Mouse (Mus musculus) embryo, embryonic 10 days (tissue): ENCODE data around the gene Gas7.

Experiments
- DNase-seq: peaks from one replicate; pipeline ENCODE4 v3.0.0-alpha.2; 2015; ENCODE audit warnings: low spot score

Gas7 gene

DNA sequence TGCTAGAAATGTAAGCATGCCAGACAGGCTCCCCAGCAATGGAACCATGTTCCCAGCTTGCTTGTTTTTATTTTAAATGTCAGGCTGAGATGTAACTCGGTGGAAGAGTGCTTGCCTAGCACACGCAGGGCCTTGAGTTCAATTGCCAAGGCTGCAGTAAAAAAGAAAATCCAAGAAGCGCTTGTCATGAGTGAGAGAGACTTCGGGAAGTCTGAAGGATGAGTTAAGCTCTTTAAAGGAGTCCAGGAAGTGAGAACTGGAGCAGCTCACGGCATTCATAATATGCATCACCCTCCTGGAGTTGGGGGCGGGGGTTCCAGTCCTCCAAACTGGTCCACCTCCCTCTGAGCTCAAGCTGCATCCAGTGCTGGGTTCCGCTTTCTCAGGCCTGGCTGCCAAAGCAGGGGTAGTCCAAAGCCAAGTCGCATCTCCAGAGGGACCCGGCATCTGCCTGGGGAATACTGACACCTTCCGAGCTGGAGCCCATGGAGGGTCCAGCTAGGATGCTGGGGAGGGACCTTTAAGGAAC, 34.5 kb downstream of the Gas7 start:
- DNase-seq, result no peak

GRCm38 (mm10) chr11:67496796-67497195, 41.6 kb downstream of the Gas7 start:
- no peak for DNase-seq

GRCm38 (mm10) chr11:67500115-67500514, 44.9 kb downstream of the Gas7 start:
- DNase-seq, result no peak

DNA sequence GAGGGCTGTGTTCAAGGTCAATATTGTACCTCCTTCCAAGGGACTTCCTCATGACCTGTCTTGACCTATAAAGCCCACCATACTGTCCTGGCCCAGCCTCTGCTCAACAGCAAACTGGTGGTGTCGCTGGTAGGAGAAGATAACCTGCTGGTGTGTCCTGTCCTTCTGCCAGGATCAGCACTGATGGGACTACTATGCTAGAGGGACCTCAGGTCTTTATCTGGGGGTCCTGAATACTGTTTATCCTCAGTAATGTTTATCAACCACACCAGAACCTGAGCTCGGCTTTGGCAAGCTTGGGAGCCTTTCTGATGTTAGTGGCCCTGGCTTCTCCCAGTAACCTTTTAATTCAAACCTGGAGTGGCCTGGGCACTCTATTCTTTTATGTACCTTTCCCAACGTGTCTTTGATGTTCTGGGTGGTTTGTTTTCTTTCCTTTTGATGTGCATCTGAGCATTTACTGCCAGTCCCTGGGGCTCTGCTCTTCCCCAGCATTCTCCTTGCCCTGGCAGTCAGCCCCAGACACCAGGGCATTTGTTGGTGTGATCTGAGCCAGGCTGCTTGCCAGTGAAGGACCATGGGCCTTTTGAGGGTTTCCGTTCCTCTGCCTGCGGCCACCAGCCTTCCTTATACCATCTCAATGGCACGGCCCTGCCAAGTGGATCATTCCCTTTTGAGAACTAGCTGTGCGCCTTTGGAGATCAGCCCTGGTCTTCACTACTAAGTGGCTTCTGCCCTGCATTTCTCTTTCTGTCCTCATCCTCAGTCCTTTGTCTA, 46.4 kb downstream of the Gas7 start:
- DNase-seq, result no peak

GRCm38 (mm10) chr11:67509219-67509876, 54.1 kb downstream of the Gas7 start:
- no peak for DNase-seq

DNA sequence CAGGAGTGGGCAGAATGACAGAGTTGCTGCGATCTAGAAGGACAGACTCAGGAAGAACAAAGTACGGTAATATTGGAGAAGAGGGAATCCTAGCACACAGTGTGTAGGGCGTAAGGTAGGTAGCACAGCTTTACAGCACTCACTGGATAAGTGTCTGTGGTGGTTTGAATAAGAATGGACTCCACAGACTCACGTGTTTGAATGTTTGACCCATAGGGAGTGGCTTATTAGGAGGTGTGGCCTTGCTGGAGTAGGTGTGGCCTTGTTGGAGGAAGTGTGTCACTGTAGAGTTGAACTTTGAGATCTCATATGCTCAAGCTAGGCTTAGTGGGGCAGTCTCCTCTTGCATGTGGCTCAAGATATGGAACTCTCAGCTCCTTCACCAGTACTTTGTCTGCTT, 55.6 kb downstream of the Gas7 start:
- no peak for DNase-seq

- DNase-seq, result no peak
These were observed 57.8 kb downstream of the Gas7 start for GRCm38 (mm10) chr11:67513001-67513400.

GRCm38 (mm10) chr11:67514401-67514800, 59.2 kb downstream of the Gas7 start:
- DNase-seq, result no peak

DNA sequence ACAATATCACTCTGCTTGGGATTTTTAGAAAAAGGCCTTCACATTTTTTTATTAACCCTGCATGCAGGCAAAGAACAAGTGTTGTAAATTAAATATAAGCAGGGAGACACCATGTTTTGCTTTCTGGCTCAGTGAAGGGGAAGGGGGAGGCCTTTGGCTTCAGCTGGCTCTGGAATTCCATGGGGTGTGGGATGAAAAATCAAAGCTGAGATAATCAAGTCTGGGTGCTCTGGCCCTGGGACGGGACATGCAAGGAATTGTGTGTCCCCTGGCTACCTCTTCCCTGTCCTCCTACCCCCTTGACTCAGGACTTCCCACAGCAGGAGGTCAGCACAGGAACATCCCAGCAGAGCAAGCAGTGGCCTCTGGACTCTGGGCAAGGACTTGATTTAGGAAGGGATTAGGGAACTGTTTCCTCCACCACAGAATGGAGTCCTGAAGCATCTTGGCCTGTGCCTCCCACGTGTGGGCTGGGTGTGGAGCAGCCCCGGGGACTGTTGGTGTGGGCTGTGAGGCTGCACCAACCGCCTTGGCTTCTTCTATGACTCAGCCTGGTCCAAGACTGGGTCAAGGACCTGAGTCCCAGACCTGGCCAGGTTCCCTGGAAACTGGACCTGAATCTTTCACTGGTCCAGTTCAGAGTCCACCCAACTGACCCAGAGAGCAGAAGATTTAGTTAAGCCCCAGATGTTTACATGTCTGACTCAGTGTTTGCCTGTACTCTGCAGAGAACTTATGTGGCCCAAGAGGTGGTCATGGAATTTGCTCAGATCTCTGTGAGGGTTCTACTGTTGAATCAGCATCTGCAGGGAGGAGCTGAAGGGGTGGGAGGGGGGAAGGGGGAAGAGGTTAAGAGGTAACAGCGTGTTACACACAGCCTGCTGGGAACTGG, 60.0 kb downstream of the Gas7 start:
- DNase-seq, result no peak

DNA sequence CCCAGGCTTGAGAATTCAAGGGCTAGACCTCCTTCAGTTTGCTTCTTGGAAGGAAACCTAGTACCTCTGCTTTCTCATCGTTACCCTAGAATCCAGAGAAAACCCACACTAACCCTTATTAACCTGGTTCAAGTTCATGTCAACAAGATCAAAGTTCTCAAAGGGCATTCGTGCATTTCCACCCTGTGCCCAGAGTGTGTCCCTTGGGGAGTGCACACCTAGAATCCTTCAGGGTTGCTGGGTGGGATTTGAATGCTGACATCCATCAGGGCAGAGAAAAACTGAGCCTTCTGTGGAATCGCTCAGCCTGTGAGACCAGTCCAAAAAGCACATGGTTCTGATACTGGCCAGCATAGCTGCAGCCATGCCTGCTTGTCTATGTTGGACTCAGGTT, 60.7 kb downstream of the Gas7 start:
- DNase-seq, result no peak

DNA sequence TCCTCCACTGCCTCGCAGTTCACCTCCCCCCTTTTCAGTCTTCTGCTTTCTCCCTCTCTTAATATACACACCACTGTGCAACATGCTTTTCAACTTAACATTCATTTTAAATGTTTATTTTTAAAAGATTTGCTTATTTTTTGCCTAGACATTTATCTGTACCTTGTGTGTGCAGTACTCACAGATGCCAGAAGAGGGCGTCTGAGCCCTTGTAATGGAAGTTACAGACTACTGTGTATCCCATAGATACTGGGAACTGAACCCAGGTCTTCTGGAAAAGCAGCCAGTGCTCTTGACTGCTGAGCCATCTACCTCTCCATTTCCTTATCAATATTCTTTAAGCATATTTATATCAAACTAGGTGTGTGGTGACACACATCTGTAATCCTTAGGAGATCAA, 62.5 kb downstream of the Gas7 start:
- DNase-seq, result no peak

GRCm38 (mm10) chr11:67518985-67519384, 63.7 kb downstream of the Gas7 start:
- DNase-seq, result no peak

DNA sequence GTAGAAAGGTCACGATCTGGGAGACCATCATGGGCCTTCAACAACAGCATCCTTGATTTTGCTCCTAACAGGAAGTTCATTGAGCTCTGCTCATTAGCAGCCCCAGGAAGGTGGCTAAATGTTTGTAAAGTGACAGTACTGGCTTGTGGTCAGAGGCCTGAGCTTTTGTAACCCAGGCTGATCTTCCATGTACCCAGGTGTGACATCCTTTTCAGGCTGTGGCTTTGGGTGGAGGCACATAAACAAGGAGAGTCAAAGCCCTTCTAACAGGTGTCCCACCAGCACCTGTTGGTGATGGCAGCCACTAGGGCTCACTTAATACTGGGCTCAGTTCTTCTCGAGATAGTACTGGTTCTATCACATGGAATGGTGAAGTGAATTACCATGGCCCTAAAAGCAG, 67.4 kb downstream of the Gas7 start:
- DNase-seq, result no peak

DNA sequence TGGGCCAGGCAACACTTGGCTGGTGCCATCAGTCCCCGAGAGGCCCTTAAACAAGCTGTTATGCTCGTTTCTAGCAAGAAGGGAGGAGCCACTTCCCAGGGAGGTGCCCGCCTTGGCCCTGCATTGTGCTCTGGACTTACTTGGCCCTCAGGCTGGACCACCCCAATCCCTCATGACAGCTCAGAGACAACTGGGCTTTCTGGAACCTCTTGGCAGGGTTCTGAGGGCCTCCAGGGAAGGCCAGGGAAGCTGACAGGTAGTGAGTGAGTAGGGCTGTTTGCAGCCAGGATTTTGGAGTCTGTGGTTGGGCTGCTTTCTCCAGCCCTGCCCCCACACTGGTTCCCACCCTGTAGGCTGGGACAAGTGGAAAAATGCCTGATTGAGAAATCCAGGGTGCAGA, 68.6 kb downstream of the Gas7 start:
- no peak for DNase-seq

GRCm38 (mm10) chr11:67524731-67525130, 69.5 kb downstream of the Gas7 start:
- no peak for DNase-seq

- no peak for DNase-seq
These were observed 70.6 kb downstream of the Gas7 start for GRCm38 (mm10) chr11:67525841-67526240.

DNA sequence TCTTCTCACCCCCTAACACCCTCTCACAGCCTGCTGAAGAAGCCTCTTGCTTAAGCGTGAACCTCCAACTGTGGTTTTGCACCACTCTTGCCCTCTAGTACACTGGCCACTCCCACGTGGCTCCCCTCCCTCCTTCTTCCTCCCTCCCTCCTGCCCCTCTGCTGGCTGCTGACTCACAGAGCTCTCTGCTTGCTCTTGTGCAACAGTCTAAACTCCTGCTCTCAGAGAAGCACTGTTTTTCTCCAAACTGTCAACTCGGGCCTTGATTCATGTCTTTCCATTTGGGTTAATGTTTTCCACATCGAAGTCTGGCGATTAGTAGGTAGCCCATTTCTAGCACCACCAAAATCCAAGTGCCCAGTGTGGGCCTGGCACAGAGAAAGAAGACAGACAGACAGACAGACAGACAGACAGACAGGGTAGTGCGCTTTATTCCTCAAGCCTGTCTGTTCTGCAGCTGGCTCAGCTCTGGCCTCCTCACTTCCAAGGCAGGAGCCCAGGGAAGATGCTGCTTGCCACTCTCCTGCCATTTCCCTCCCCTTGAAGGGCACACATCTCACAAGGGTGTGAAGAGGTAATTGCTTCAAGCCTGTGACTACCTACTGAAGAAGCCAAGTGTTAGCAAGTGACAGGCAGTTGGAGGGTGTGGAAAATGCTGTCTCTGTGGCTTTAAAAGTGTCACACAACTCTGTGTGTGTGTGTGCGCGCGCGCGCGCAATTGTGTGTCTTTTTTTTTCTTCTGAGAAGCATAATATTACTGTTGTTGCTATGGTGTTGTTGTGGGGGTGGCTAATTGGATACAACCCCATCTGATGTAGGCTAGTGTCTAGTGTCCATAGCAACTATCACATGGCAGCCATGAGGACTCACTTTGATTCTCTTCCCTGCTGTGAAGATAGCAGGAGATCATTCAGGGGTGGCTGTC, 71.6 kb downstream of the Gas7 start:
- peak; percentile 47 for DNase-seq

- DNase-seq, result no peak
These were observed 76.0 kb downstream of the Gas7 start for GRCm38 (mm10) chr11:67531286-67531685.

DNA sequence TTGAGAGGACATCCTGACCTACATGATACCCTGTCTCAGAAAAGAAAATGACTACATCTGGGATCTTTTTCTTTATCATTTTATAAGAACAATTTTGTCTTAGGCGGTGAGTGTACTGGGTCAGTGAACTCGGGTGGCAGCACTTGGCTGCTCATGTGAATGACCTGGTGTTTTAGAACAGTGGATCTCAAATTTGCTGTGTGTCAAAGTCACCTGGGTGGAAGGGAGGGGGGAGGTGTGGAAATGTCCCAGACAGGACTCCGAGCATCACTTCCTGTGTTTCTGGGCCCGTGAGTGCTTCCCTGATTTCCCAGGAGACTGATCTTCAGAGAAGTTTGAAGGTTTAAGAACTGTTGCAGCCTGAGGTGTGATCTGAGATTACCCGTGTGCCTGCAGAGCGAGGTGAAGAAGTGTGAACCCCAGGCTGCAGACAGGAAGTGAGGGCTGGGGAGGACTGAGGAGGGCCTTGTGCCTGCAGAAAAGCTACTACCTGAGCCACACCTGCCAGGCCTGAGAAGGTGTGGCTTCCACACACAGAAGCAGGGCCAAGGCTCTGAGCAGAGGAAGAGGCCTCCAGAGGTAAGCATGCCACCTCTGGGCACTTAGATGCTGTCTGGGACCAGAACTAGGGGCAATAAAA, 76.8 kb downstream of the Gas7 start:
- no peak for DNase-seq

DNA sequence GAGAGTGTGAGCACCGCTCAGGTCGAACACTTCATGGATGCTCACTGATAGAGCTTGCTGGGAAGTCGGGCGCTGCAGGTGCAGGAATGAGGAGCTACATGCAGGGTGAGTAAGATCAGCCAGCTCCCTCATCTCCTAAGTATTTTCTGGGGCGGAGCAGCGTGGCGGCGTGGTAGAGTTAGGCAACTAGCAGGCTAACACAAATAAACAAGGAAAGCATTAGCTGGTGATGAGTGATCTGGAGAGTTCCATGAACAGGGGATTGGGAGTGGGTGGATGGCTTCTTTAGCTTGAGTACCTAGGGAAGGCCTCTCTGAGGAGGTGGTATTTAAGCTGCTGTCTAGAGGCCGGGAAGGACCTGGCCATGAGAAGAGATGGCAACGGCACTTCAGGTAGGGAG, 77.5 kb downstream of the Gas7 start:
- DNase-seq, result no peak

- DNase-seq, result no peak
These were observed 77.9 kb downstream of the Gas7 start for GRCm38 (mm10) chr11:67533151-67533550.
